Mouse (Mus musculus): ENCODE results near the gene 4933416C03Rik.
A peak's percentile ranks its signal among the peaks of the same experiment; 100 is the strongest.

The 4933416C03Rik gene

GRCm38 (mm10) chr10:116113867-116114474, at the start of gene 4933416C03Rik:
4933416C03Rik (minus strand) TSS chr10:116113917.
- DNase-seq = no peak

GRCm38 (mm10) chr10:116162338-116162737, 48.6 kb upstream of the 4933416C03Rik start:
- no peak for DNase-seq

- no peak for DNase-seq
Observed at GRCm38 (mm10) chr10:116156699-116157098, 43.0 kb upstream of the 4933416C03Rik start.

- no peak for DNase-seq
Observed at GRCm38 (mm10) chr10:116154707-116155106, 41.0 kb upstream of the 4933416C03Rik start.

GRCm38 (mm10) chr10:116146091-116146490, 32.4 kb upstream of the 4933416C03Rik start:
- no peak for DNase-seq

GRCm38 (mm10) chr10:116143684-116144083, 30.0 kb upstream of the 4933416C03Rik start:
- DNase-seq = peak; percentile 7 to 17

- peak; percentile 42 to 67 for DNase-seq
Observed at GRCm38 (mm10) chr10:116140226-116140625, 26.5 kb upstream of the 4933416C03Rik start.

GRCm38 (mm10) chr10:116135187-116135586, 21.5 kb upstream of the 4933416C03Rik start:
- no peak for DNase-seq

- DNase-seq = no peak
Observed at GRCm38 (mm10) chr10:116132233-116132632, 18.5 kb upstream of the 4933416C03Rik start.

- DNase-seq = no peak
Observed at GRCm38 (mm10) chr10:116131223-116131622, 17.5 kb upstream of the 4933416C03Rik start.

GRCm38 (mm10) chr10:116130401-116130800, 16.7 kb upstream of the 4933416C03Rik start:
- DNase-seq = peak; percentile 40 to 60

GRCm38 (mm10) chr10:116125364-116125763, 11.6 kb upstream of the 4933416C03Rik start:
- DNase-seq = no peak

- no peak for DNase-seq
Observed at GRCm38 (mm10) chr10:116123808-116124207, 10.1 kb upstream of the 4933416C03Rik start.

GRCm38 (mm10) chr10:116121463-116121862, 7.7 kb upstream of the 4933416C03Rik start:
- no peak for DNase-seq

GRCm38 (mm10) chr10:116117060-116117459, 3.3 kb upstream of the 4933416C03Rik start:
- DNase-seq = no peak

- DNase-seq = peak; percentile 25 to 47
Observed at GRCm38 (mm10) chr10:116115881-116116677, 2.4 kb upstream of the 4933416C03Rik start.

GRCm38 (mm10) chr10:116112868-116113267, 849 bp downstream of the 4933416C03Rik start:
- no peak for DNase-seq

GRCm38 (mm10) chr10:116108730-116109129, 5.0 kb downstream of the 4933416C03Rik start:
- no peak for DNase-seq

GRCm38 (mm10) chr10:116108176-116108575, 5.5 kb downstream of the 4933416C03Rik start:
- DNase-seq = peak; percentile 78 to 84

- DNase-seq = no peak
Observed at GRCm38 (mm10) chr10:116098470-116098869, 15.2 kb downstream of the 4933416C03Rik start.

GRCm38 (mm10) chr10:116096466-116096865, 17.3 kb downstream of the 4933416C03Rik start:
- no peak for DNase-seq

GRCm38 (mm10) chr10:116083965-116084364, 29.8 kb downstream of the 4933416C03Rik start:
- peak; percentile 22 to 59 for DNase-seq

- peak; percentile 86 to 89 for DNase-seq
Observed at GRCm38 (mm10) chr10:116080841-116081240, 32.9 kb downstream of the 4933416C03Rik start.

GRCm38 (mm10) chr10:116079396-116079795, 34.3 kb downstream of the 4933416C03Rik start:
- DNase-seq = no peak
